Mouse (Mus musculus): Measurements from ENCODE around the gene Pik3r3.

Pik3r3 gene

GRCm38 (mm10) chr4:116219056-116219455, 2.4 kb upstream of the Pik3r3 start:
- no peak for DNase-seq (ENCODE audit: low spot score in 2 of 2)

DNA sequence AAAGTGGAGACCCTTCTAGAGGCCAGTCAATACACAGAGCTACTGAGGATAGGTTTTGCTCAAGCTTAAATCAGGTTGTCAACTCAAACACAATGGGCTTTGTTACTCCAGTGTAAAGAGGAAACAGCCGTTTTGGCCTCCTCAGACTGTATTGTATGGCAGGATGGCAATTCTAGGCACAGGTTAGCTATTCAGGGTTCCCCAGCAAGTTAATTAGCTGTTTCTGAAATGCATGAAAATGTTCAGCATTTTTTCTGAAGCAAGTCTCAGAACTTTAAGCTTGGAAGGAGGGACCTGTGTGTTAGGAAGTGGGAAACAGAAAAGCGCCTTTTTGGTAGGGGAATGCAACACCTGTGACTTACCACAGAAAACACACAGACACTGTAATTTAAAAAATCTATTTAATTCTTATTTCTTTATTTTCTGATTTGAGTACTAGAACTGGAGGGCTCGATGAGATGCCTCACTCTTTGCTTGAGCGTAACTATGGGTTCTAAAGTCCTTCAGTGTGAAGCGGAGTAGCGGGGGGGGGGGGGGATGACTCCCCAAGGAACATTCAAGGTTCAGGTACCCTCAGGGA, 1.3 kb upstream of the Pik3r3 start:
- DNase-seq (ENCODE audit: low spot score in 2 of 2): no peak

- no peak for DNase-seq (ENCODE audit: low spot score in 2 of 2)
Measured at GRCm38 (mm10) chr4:116220780-116221139, 658 bp upstream of the Pik3r3 start.

GRCm38 (mm10) chr4:116221996-116222842, 801 bp downstream of the Pik3r3 start:
- peak; percentile 13 to 30 for DNase-seq (ENCODE audit: low spot score in 2 of 2)

DNA sequence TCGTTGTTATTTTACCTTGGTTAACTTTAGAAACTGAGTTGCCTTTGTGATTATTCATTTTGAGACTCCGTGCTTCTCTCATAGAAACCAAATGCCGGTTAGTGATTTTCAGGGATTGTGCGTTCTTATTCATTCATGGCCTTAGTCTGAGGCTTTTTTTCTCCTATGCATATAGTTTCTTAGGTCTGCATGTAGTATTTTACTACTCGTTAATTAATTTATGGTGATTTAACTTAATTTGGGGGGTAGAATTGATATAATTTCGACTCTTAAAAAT, 1.4 kb downstream of the Pik3r3 start:
- no peak for DNase-seq (ENCODE audit: low spot score in 2 of 2)

DNA sequence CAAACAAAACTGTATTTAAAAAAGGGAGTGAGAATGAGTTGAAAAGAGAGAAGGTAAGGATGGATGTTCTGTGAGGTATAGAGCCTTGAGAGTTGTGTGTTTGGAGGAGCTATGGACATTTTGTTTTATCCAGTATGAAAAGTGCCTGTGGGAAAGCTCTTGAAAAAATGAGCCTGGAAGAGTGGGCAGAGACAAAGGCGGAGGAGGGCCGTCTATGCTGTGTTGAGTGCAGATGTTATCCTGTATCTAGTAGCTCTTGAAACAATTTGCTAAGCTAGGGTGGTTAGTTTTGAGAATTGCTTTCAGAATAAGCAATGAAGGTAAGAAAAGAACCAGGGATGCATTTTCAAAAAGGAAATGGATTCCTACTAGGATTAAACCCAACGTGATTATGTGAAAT, 22.0 kb downstream of the Pik3r3 start:
- DNase-seq (ENCODE audit: low spot score in 2 of 2): no peak

- no peak for DNase-seq (ENCODE audit: low spot score in 2 of 2)
Measured at GRCm38 (mm10) chr4:116244240-116244639, 22.8 kb downstream of the Pik3r3 start.

DNA sequence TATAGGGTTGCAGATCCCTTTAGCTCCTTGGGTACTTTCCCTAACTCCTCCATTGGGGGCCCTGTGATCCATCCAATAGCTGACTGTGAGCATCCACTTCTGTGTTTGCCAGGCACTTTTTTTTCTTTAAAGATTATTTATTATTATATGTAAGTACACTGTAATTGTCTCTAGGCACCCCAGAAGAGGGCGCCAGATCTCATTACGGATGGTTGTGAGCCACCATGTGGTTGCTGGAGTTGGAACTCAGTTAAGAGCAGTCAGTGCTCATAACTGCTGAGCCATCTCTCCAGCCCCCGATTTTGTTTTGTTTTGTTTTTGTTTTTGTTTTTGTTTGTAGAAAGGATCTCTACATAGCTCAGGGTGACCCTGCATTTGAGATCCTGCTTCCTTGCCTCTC, 24.5 kb downstream of the Pik3r3 start:
- DNase-seq (ENCODE audit: low spot score in 2 of 2): peak; percentile 14 to 49

DNA sequence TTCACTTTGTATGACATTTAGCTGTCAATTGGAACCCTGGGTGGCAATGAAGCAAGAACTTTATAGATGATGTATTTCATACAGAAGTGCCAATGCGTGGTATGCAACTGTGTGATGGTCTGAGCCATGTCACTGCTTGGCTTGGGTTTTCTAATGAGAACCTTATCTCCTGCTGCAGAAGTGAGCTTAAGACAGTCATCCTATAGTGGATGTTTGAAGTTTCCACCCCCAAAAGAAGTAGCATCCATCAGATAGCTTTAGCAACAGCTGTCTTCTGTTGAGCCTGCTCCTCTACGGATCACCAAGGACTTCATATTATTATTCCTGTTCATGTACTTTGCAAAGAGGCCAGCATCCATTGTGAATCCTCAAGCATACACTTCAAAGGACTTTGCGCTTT, 28.6 kb downstream of the Pik3r3 start:
- DNase-seq (ENCODE audit: low spot score in 2 of 2): no peak

DNA sequence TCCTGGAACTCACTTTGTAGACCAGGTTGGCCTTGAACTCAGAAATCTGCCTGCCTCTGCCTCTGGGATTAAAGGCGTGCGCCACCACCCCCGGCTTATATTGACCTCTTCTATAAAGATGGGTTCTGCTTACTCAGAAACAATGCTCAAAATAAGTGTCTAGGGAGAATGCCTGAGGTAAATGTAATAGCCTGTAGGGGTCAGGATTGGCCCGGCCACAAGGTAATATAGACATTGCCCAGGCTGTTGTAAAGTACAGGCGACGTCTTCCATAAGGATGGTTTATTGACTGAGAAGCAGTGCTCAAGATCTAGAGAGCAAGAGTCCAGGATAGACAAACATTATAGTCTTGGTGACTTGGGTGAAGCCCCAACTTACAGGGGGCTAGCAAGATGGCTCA, 46.8 kb downstream of the Pik3r3 start:
- no peak for DNase-seq (ENCODE audit: low spot score in 2 of 2)

GRCm38 (mm10) chr4:116282211-116282610, 60.8 kb downstream of the Pik3r3 start:
- no peak for DNase-seq (ENCODE audit: low spot score in 2 of 2)

DNA sequence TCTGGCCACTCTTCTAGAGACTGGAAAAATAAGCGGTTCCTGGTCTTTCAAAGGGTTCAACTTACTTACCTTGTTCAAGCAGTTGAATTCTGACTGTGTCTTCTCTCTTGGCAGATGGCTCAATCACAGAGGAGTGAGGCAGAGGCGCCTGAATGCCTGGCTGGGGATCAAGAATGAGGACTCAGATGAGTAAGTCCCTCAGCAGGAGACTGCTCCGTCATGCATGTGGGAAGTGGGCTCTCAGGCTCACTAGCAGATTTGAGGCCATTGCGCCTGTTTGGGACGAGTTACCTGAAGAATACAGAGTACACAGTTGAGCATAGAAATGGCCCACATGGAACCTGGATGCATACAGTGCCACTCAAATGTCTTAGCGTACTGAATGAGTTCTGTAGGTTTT, 70.1 kb downstream of the Pik3r3 start:
- no peak for DNase-seq (ENCODE audit: low spot score in 2 of 2)

- DNase-seq (ENCODE audit: low spot score in 2 of 2): no peak
Measured at GRCm38 (mm10) chr4:116293296-116293695, 71.9 kb downstream of the Pik3r3 start.

DNA sequence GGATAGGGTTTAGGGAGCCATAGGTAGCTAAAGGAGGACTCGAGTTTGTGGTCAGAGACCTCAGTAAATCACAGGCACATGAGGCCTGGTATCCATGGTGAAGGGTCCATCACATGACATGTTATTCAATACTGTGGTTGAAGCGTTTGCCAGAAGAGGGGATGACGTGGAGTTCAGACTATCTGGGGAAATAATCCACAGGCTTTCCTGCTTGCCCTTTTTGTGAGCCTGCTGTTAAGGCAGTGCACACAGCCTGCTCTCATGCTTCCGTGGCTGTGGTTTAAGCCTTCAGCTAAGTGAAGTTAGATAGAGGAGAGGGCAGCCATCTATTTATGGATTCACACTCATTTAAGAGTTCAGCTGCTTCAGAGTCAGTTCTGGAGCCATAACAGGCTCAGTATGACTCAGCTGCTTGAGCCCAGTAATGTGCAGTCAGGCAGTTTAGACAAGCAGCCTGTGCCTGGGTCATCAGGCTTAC, 79.5 kb downstream of the Pik3r3 start:
- no peak for DNase-seq (ENCODE audit: low spot score in 2 of 2)

- no peak for DNase-seq (ENCODE audit: low spot score in 2 of 2)
Measured at GRCm38 (mm10) chr4:116304551-116304950, 83.1 kb downstream of the Pik3r3 start.

DNA sequence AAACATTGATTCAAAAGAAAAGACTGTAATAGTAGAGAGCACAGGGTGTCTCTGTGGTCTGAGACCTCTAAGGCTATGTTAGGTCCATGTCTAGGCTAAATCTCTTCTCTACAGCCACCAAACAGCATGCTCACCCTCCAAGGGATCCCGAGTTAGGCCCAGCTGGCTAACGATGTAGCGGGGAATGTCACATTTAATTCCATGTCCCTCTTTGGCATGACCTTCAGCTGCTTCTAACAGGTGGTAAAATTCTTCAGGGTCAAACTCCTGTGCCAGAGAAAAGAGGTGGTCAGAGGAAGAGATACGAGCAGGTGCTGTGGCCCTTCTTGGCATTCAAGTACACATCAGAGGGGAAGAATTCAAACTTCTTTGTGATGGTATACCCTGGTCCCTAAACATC, 96.2 kb downstream of the Pik3r3 start:
- DNase-seq (ENCODE audit: low spot score in 2 of 2): no peak

- no peak for DNase-seq (ENCODE audit: low spot score in 2 of 2)
Measured at GRCm38 (mm10) chr4:116322127-116322526, 100.7 kb downstream of the Pik3r3 start.

DNA sequence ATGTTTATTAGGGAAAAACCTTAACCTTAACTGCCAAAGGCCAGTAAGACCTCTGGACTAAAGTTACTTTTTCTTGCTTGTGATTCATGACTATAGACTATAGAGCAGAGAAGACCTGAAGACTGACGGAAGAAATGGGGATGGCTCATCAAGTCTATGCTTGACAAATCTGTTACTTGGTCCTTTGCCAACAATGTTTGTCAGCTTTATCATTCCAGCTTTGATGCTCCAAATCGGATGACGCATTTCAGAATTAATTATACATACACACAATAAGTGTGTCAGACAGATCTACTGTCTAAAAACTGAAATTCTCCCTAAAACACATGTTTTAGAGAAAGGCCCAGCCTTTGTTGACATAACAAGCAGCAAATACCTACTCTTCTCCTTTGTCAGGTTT, 107.8 kb downstream of the Pik3r3 start:
- no peak for DNase-seq (ENCODE audit: low spot score in 2 of 2)

GRCm38 (mm10) chr4:116336294-116336693, 114.9 kb downstream of the Pik3r3 start:
- no peak for DNase-seq (ENCODE audit: low spot score in 2 of 2)

GRCm38 (mm10) chr4:116342119-116342518, 120.7 kb downstream of the Pik3r3 start:
- DNase-seq (ENCODE audit: low spot score in 2 of 2): peak in 1 of 2 experiments; percentile 17

DNA sequence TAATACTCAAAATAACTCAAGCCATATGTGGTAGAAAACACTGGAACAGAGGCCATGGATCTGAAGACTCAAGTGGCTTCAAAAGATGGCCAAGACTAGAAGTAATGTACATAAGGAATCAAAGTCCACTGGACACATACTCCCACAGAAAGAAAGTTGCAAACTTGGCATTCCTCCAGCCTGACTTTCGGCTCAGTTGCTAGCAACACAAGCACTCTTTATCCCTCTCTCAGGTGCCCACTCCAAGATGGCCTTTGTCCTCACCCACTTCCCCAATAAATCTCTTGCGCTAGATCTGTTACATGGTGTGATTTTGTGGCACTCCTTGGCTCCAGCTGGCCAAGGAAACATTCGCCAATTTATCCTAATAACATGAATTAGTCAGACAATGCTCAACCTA, 131.1 kb downstream of the Pik3r3 start:
- DNase-seq (ENCODE audit: low spot score in 2 of 2): no peak
